Mouse (Mus musculus) erythroblast, adult 5-6 weeks (primary cell): Measurements from ENCODE around the gene Hist3h2a. TPM values are rescaled to one million over a fixed set of nuclear protein-coding genes. Genes with fewer than 3 reads are reported as not detected.
"Not testable (repeated sequence)": the region's sequence is repeated elsewhere in the genome, so short reads cannot be mapped to it uniquely, and the experiment has no call there.

ENCODE experiments used
- ATAC-seq: replicated peaks from 2 replicates; pipeline ENCODE4 v1.8.0; 2016; ENCODE audit warnings: moderate number of reproducible peaks, mild to moderate bottlenecking, moderate TSS enrichment, inconsistent platforms; ENCODE audit not compliant: poor library complexity, low FRiP score, severe bottlenecking
- total RNA-seq, 2 experiments: library from RNA; stranded (forward) in 1 of 2; stranded (reverse) in 1 of 2; fragments of 150-400 nt in 1 of 2; fragments of 200-764, 138-1000 nt in 1 of 2; gene quantifications; 2 replicates each; pipeline versions ENCODE4 v1.2.3 to v1.2.4; 2015 to 2017; ENCODE audit warnings: low replicate concordance in 2 of 2

Gene Hist3h2a
- total RNA-seq, 2 experiments from 2014 or later, result 41.5 to 279 TPM

- no peak for ATAC-seq
These were observed 10.3 kb upstream of the Hist3h2a start for GRCm38 (mm10) chr11:58944136-58944535.

- ATAC-seq, result no peak
These were observed 7.2 kb upstream of the Hist3h2a start for GRCm38 (mm10) chr11:58947306-58947705.

- peak; percentile 70 for ATAC-seq
These were observed 6.5 kb upstream of the Hist3h2a start for GRCm38 (mm10) chr11:58947798-58948528.

GRCm38 (mm10) chr11:58948542-58949479, 5.7 kb upstream of the Hist3h2a start, which contains the start of gene Hist3h2ba:
Hist3h2ba (plus strand) TSS chr11:58948920.
- peak; percentile 85 for ATAC-seq

GRCm38 (mm10) chr11:58949480-58950431, 4.7 kb upstream of the Hist3h2a start:
- ATAC-seq, result no peak

- ATAC-seq, result no peak
These were observed 3.3 kb upstream of the Hist3h2a start for GRCm38 (mm10) chr11:58951210-58951609.

GRCm38 (mm10) chr11:58953351-58954169, 925 bp upstream of the Hist3h2a start:
- peak; percentile 34 for ATAC-seq

GRCm38 (mm10) chr11:58954170-58954419, 390 bp upstream of the Hist3h2a start:
- ATAC-seq, result not testable (repeated sequence)

- ATAC-seq, result peak; percentile 10
These were observed 820 bp downstream of the Hist3h2a start for GRCm38 (mm10) chr11:58955143-58955867.

- ATAC-seq, result no peak
These were observed 1.4 kb downstream of the Hist3h2a start for GRCm38 (mm10) chr11:58955868-58956257.

GRCm38 (mm10) chr11:58957226-58957914, 2.9 kb downstream of the Hist3h2a start:
- no peak for ATAC-seq

GRCm38 (mm10) chr11:58958536-58958935, 4.1 kb downstream of the Hist3h2a start:
- no peak for ATAC-seq

GRCm38 (mm10) chr11:58959186-58959825, 4.8 kb downstream of the Hist3h2a start:
- ATAC-seq, result no peak

GRCm38 (mm10) chr11:58959921-58960465, 5.5 kb downstream of the Hist3h2a start:
- peak; percentile 82 for ATAC-seq

GRCm38 (mm10) chr11:58961364-58962177, 7.1 kb downstream of the Hist3h2a start:
- ATAC-seq, result no peak

- ATAC-seq, result no peak
These were observed 9.1 kb downstream of the Hist3h2a start for GRCm38 (mm10) chr11:58963543-58963942.
